Mouse (Mus musculus): ENCODE measurements around the gene Csrnp2.

DNA sequence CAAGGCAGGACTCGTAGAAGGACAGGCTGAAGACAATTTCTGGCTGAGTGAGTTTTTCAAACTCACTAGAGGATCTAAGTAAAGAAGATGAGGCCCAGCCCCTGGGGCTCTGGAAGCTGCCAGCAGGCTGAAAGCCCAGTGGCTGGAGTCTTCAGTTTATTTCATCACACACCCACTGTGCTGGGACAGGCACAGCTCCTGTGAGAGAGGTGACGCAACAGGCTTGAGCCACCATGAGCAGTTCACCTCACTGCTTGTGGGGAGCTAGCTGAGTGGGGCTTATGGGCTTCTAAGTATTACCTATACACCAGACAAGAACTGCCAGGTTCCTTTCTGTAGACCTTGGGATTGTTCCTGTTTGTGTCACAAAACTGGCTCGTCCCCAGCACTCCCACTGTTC, 9.7 kb downstream of the Csrnp2 start:
- TF ChIP-seq CTCF (IDR thresholded peaks at IDR 0.05; ENCODE audit: insufficient read depth, low read depth, low read length) (no peak), POLR2A (IDR thresholded peaks at IDR 0.05; ENCODE audit: insufficient read depth, low read depth, low read length) (no peak)
